Mouse (Mus musculus) B cell, adult 67 days (primary cell): ENCODE results near the gene Vdac2. TPM values are rescaled to one million over a fixed set of nuclear protein-coding genes. Genes with fewer than 3 reads are reported as not detected.

Source experiments
- total RNA-seq, 2 experiments: library from RNA; stranded (reverse); gene quantifications; 4 replicates each; pipeline ENCODE4 v1.2.4; 2023

Vdac2 gene
- total RNA-seq: 100 to 1,000 TPM; 142 to 156 TPM

DNA sequence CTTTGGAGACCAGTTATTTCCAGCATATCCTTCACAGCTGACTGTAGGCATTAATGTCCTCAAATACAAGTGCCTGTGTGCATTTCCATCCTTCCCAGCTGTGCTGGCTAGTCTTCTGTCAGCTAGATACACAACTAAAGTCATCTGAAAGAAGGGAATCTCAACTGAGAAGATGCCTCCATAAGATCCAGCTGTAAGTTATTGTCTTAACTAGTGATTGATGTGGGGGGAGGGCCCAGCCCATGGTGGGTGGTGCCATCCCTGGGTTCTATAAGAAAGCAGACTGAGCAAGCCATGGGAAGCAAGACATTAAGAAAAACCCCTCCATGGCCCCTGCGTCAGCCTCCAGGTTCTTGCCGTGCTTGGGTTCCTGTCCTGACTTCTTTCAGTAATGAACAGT, at the start of gene Vdac2:
Gene Vdac2, plus strand, starts transcription at position 301 of the 400 bp plus-strand sequence.

DNA sequence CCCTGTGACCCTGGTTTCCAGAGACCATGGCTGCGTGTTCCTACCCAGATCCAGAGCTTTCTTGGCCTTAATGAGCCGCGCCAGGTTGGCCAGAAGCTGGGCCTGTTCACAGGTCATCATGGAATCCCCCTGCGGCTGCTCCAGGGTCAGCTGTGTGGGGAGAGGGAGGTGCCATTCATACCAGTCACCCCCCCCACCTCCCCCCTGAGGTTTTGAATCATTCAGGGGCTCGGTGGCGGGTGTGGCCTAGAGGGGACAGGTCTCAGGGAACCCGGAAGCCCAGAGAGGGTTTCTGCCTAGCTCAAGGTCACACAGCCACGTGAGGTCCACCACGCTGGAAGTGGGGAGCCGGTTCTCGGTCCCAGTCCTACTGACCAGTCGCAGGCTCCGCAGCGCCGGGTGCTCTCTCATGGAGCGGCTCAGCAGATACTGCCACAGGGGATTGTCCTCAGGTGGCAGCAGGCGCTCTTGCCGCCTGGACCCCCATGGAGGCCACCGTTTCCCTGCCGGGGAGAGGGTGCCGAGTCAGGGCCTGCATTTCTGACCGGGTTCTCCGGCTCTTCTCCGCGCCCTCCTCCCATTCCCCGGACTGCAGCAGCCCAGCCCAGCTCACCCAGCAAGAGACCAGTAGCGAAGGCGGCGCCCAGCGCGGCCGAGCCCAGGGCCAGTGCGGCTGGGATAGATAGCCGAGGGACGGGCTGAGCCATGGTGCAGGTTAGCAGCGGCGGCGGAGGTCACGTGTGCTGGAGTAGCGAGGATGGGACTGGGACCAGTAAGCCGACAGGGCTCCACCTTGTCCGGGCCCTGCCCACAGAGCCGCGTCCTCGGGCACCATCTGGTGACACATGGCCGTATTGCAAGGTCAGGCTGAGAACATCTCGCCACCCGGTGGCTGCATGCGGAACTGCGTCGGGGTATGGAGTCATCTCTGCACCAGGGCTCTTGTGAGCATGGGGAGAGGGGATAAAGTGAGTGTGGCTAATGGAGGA, 23.4 kb downstream of the Vdac2 start, which contains the start of gene Comtd1:
Gene Comtd1, minus strand, starts transcription at position 812 of the 989 bp plus-strand sequence.

Other genes with a start within 250 kb of the Vdac2 start
- gene Dupd1, start 110.7 kb upstream of the Vdac2 start, total RNA-seq: not detected
- 10 to 100 TPM; 23.9 to 27.5 TPM for gene Samd8, start 74.7 kb upstream of the Vdac2 start, total RNA-seq
- gene Dusp13, start 74.1 kb upstream of the Vdac2 start, total RNA-seq: not detected
- gene Comtd1, start 23.7 kb downstream of the Vdac2 start, total RNA-seq: 1 to 10 TPM; 6.6 to 9.9 TPM
- gene Zfp503, start 164.4 kb downstream of the Vdac2 start, total RNA-seq: under 1 TPM; 0.71 to 0.93 TPM
- gene Lrmda, start 194.5 kb downstream of the Vdac2 start, total RNA-seq: 1 to 10 TPM; 2.1 to 2.7 TPM